Mouse (Mus musculus): ENCODE measurements around the gene Abcf2. TPM values are rescaled to one million over a fixed set of nuclear protein-coding genes. Genes with fewer than 3 reads are reported as not detected.

The Abcf2 gene
- polyA plus RNA-seq, 1 experiment from 2014 or later, result 74.4 TPM

- no peak for TF ChIP-seq CTCF (IDR thresholded peaks at IDR 0.05; ENCODE audit: low read depth)
Measured at GRCm38 (mm10) chr5:24537618-24538017, 39.6 kb downstream of the Abcf2 start.

DNA sequence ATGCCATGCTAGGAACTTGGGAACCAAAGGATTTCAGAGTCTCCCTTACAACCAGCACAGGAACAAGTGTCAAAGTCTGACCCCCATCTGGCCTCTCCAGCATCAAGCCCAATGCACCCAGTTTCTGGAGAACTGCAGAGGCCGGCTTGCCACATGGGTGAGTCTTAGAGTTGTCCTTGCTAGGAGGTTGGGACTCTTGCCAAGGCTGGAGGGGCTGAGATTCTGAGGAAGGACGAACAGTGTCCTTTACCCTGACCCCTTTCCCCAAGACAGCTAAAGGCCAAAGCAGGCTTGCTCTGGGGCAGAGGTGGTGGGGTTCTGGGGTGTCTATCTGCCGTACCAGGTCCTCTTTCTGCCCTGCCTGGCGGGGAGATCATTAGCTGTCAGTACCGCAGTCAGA, 40.8 kb downstream of the Abcf2 start:
- H3K4me3 ChIP-seq (replicated peaks; ENCODE audit: low read depth, low read length), result no peak overlapping the region
- TF ChIP-seq CTCF (IDR thresholded peaks at IDR 0.05; ENCODE audit: low read depth), result no peak
- 82% methylated on average over 5 of the region's 5 CpGs for WGBS

More at GRCm38 (mm10) chr5:24537618-24538017, 39.6 kb downstream of the Abcf2 start:
- Histone ChIP-seq H3K9ac (ENCODE audit: low read depth, low read length) (no peak overlapping the region), H3K27me3 (ENCODE audit: insufficient read depth, low read length) (no peaks in the 10 kb centered on the region), H3K27ac (no peak overlapping the region), H3K36me3 (ENCODE audit: insufficient read depth, low read length) (no peaks in the 10 kb centered on the region), H3K4me1 (replicated peaks; ENCODE audit: insufficient read depth, low read length) (peaks cover 21% of the 10 kb centered on the region; the same call in 1 of the 2 replicates), H3K4me3 (replicated peaks; ENCODE audit: low read depth, low read length) (no peak overlapping the region), H3K9me3 (replicated peaks; ENCODE audit: low read length) (no peaks in the 10 kb centered on the region), H3K4me2 (ENCODE audit: low read length) (no peak overlapping the region)
- no peak for ATAC-seq (replicated peaks; ENCODE audit: low FRiP score, low read depth)
- DNase-seq (ENCODE audit: low spot score), result no peak
- 56% methylated on average over 16 of the region's 16 CpGs for WGBS

DNA sequence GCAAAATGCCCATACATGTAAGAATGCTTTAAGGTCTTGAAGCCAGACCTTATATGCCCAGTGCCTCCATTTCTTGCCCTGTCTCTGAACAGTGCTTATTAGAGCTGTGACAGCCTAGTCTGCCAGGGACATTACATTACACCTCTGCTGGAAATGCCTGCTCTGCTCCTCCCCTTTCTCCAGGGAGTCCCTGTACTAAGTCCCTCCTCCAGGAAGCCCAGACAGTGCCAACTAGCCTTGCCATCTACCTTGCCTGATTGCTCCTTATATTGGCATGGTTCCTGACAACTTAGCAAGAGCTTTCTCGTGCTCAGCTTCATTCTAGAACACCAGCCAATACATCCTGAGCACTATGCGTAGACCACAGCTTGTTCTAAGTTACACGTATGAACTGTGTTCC, 41.5 kb downstream of the Abcf2 start:
- no peak for DNase-seq (ENCODE audit: low spot score)
- Histone ChIP-seq H3K9me3 (replicated peaks; ENCODE audit: low read length) (no peaks in the 10 kb centered on the region), H3K4me2 (ENCODE audit: low read length) (no peak overlapping the region), H3K36me3 (ENCODE audit: insufficient read depth, low read length) (no peaks in the 10 kb centered on the region), H3K27ac (no peak overlapping the region), H3K27me3 (ENCODE audit: insufficient read depth, low read length) (peaks cover 3% of the 10 kb centered on the region; the same call in 1 of the 2 replicates), H3K9ac (ENCODE audit: low read depth, low read length) (no peak overlapping the region), H3K4me1 (replicated peaks; ENCODE audit: insufficient read depth, low read length) (peaks cover 13% of the 10 kb centered on the region; the same call in 1 of the 2 replicates), H3K4me3 (replicated peaks; ENCODE audit: low read depth, low read length) (no peak overlapping the region)
- no peak for ATAC-seq (replicated peaks; ENCODE audit: low FRiP score, low read depth)
- no peak for TF ChIP-seq CTCF (IDR thresholded peaks at IDR 0.05; ENCODE audit: low read depth)
- 84% methylated on average over 3 of the region's 3 CpGs for WGBS

More for the DNA sequence above, 40.8 kb downstream of the Abcf2 start:
- Histone ChIP-seq H3K27me3 (ENCODE audit: insufficient read depth, low read length) (no peaks in the 10 kb centered on the region), H3K9me3 (replicated peaks; ENCODE audit: low read length) (no peaks in the 10 kb centered on the region), H3K9ac (ENCODE audit: low read depth, low read length) (no peak overlapping the region), H3K4me1 (replicated peaks; ENCODE audit: insufficient read depth, low read length) (peaks cover 21% of the 10 kb centered on the region; the same call in 1 of the 2 replicates), H3K4me2 (ENCODE audit: low read length) (no peak overlapping the region), H3K27ac (no peak overlapping the region), H3K36me3 (ENCODE audit: insufficient read depth, low read length) (no peaks in the 10 kb centered on the region)
- ATAC-seq (replicated peaks; ENCODE audit: low FRiP score, low read depth) (no peak), DNase-seq (ENCODE audit: low spot score) (no peak)

- peaks cover 11% of the 10 kb centered on the region for H3K27me3 ChIP-seq (ENCODE audit: insufficient read depth, low read length)
- H3K4me3 ChIP-seq (replicated peaks; ENCODE audit: low read depth, low read length), result no peak overlapping the region
- no peaks in the 10 kb centered on the region for H3K9me3 ChIP-seq (replicated peaks; ENCODE audit: low read length)
- H3K27ac ChIP-seq, result no peak overlapping the region
- H3K36me3 ChIP-seq (ENCODE audit: insufficient read depth, low read length), result no peaks in the 10 kb centered on the region
- H3K9ac ChIP-seq (ENCODE audit: low read depth, low read length), result no peak overlapping the region
- ATAC-seq (replicated peaks; ENCODE audit: low FRiP score, low read depth) (no peak), DNase-seq (ENCODE audit: low spot score) (no peak)
- H3K4me2 ChIP-seq (ENCODE audit: low read length), result no peak overlapping the region
- H3K4me1 ChIP-seq (replicated peaks; ENCODE audit: insufficient read depth, low read length), result no peaks in the 10 kb centered on the region
- WGBS, result 57% methylated on average over 5 of the region's 5 CpGs
- peak; percentile 55; the same call in 1 of the 2 replicates for TF ChIP-seq CTCF (IDR thresholded peaks at IDR 0.05; ENCODE audit: low read depth)
Measured at GRCm38 (mm10) chr5:24534292-24534691, 43.0 kb downstream of the Abcf2 start.

- Histone ChIP-seq H3K4me2 (ENCODE audit: low read length) (no peak overlapping the region), H3K27me3 (ENCODE audit: insufficient read depth, low read length) (peaks cover 19% of the 10 kb centered on the region)
- ATAC-seq (replicated peaks; ENCODE audit: low FRiP score, low read depth), result no peak
Measured at GRCm38 (mm10) chr5:24533391-24533790, 43.9 kb downstream of the Abcf2 start.

GRCm38 (mm10) chr5:24530042-24530689, 47.1 kb downstream of the Abcf2 start:
- H3K9ac ChIP-seq (ENCODE audit: low read depth, low read length), result no peak overlapping the region
- H3K27ac ChIP-seq, result no peak overlapping the region
- peaks cover 12% of the 10 kb centered on the region; the same call in 1 of the 2 replicates for H3K4me1 ChIP-seq (replicated peaks; ENCODE audit: insufficient read depth, low read length)
- peaks cover 49% of the 10 kb centered on the region for H3K27me3 ChIP-seq (ENCODE audit: insufficient read depth, low read length)
- ATAC-seq (replicated peaks; ENCODE audit: low FRiP score, low read depth), result peak; percentile 29
- H3K4me3 ChIP-seq (replicated peaks; ENCODE audit: low read depth, low read length), result no peak overlapping the region
- no peaks in the 10 kb centered on the region for H3K36me3 ChIP-seq (ENCODE audit: insufficient read depth, low read length)
- WGBS, result 11% methylated on average over 24 of the region's 24 CpGs
- H3K4me2 ChIP-seq (ENCODE audit: low read length), result peak overlapping the region; percentile 2; the same call in 1 of the 2 replicates
- peak; percentile 100 for TF ChIP-seq CTCF (IDR thresholded peaks at IDR 0.05; ENCODE audit: low read depth)
- peak; percentile 95 for DNase-seq (ENCODE audit: low spot score)
- no peaks in the 10 kb centered on the region for H3K9me3 ChIP-seq (replicated peaks; ENCODE audit: low read length)

More at GRCm38 (mm10) chr5:24533391-24533790, 43.9 kb downstream of the Abcf2 start:
- no peaks in the 10 kb centered on the region for H3K4me1 ChIP-seq (replicated peaks; ENCODE audit: insufficient read depth, low read length)
- H3K4me3 ChIP-seq (replicated peaks; ENCODE audit: low read depth, low read length), result no peak overlapping the region
- H3K36me3 ChIP-seq (ENCODE audit: insufficient read depth, low read length), result no peaks in the 10 kb centered on the region
- DNase-seq (ENCODE audit: low spot score), result no peak
- H3K9me3 ChIP-seq (replicated peaks; ENCODE audit: low read length), result no peaks in the 10 kb centered on the region
- TF ChIP-seq CTCF (IDR thresholded peaks at IDR 0.05; ENCODE audit: low read depth), result no peak
- no peak overlapping the region for H3K9ac ChIP-seq (ENCODE audit: low read depth, low read length)
- 67% methylated on average over 11 of the region's 11 CpGs for WGBS
- no peak overlapping the region for H3K27ac ChIP-seq

All from kidney, postnatal 0 days (tissue).